Mouse (Mus musculus) olfactory bulb, adult 2 months (tissue): ENCODE data around the gene Sart1. TPM values are rescaled to one million over a fixed set of nuclear protein-coding genes. Genes with fewer than 3 reads are reported as not detected.

Source experiments
- H3K27ac ChIP-seq: fragments of 200-500 bp; 2 replicates; pipeline ENCODE4 v1.5.1; 2012; ENCODE audit warnings: low read depth, low read length; ENCODE audit not compliant: insufficient read depth
- H3K4me1 ChIP-seq: fragments of 200-500 bp; 2 replicates; pipeline ENCODE4 v1.6.1; 2012; ENCODE audit warnings: low read length; ENCODE audit not compliant: control insufficient read depth, insufficient read depth
- H3K4me3 ChIP-seq: fragments of 200-500 bp; 2 replicates; pipeline ENCODE4 v1.5.1; 2012; ENCODE audit warnings: mild to moderate bottlenecking, low read depth, low read length, moderate library complexity; ENCODE audit not compliant: insufficient read depth
- CTCF ChIP-seq: fragments of 200-500 bp; IDR thresholded peaks from 2 replicates; pipeline ENCODE4 v1.5.1; 2012; ENCODE audit warnings: low read depth, mild to moderate bottlenecking, low read length, moderate library complexity; ENCODE audit not compliant: insufficient read depth
- POLR2A ChIP-seq: fragments of 200-500 bp; IDR thresholded peaks from 2 replicates; pipeline ENCODE4 v1.6.1; 2012; ENCODE audit warnings: mild to moderate bottlenecking, low read depth, low read length, moderate library complexity; ENCODE audit not compliant: insufficient read depth
- WGBS: fragments of 180-500 bp; shearing (Covaris S2); methylation state at CpG from one replicate; pipeline ENCODE4 v1.1.7; 2018; 5-methylcytosine and 5-hydroxymethylcytosine counted together
- polyA plus RNA-seq: library from polyadenylated mRNA; stranded (reverse); fragments of >200 nt; gene quantifications from 2 replicates; pipeline ENCODE4 v1.2.4, GENCODE M21; 2012; ENCODE audit warnings: low replicate concordance; ENCODE audit not compliant: missing spikeins, insufficient read depth, insufficient read length

The Sart1 gene
- polyA plus RNA-seq, 1 experiment: not detected

DNA sequence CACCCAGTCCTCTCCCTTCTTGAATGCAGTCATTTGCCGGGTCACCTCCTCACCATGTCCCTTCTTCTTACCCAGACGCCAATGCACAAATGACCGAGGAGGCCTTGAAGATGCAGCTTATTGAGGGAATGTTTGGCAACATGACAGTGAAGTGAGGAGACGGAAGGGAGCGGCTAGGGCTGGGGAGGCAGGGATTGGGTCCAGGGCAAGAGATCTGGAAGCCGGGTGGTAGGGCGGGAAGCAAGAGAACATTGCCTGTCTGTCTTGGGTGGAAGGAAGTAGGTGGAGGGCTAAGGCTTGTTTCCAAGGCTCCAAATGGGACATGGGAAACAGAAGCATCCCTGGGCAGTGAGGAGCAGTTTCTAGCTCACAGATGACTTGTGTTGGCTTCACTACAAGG, 47.1 kb downstream of the Sart1 start:
- TF ChIP-seq CTCF (no peak), POLR2A (no peak)
- H3K27ac ChIP-seq: no peak overlapping the region
- 91% methylated on average over 7 of the region's 7 CpGs for WGBS
- no peaks in the 10 kb centered on the region for H3K4me1 ChIP-seq
- no peak overlapping the region for H3K4me3 ChIP-seq

DNA sequence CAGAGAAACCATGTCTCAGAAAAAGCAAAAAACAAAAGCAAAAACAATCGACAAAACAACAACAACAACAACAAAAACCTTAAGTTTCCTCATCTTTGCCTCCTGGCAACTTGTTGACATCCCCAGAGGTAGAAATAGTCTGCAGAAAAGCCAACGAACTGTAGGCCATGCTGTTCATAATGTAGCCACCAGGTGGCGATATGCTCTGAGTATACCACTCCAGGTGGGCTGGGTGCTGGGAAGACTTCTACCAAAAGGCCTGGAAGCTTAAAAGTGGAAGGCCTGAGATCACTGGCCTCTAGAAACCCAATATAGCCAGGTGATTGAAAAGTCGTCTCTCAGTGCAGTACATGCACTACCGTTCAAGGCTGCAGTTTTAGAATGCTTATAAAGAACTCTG, 50.5 kb downstream of the Sart1 start:
- 25% methylated on average over 5 of the region's 5 CpGs for WGBS
- H3K27ac ChIP-seq: no peak overlapping the region
- H3K4me3 ChIP-seq: no peak overlapping the region
- no peaks in the 10 kb centered on the region for H3K4me1 ChIP-seq
- TF ChIP-seq CTCF (no peak), POLR2A (no peak)

DNA sequence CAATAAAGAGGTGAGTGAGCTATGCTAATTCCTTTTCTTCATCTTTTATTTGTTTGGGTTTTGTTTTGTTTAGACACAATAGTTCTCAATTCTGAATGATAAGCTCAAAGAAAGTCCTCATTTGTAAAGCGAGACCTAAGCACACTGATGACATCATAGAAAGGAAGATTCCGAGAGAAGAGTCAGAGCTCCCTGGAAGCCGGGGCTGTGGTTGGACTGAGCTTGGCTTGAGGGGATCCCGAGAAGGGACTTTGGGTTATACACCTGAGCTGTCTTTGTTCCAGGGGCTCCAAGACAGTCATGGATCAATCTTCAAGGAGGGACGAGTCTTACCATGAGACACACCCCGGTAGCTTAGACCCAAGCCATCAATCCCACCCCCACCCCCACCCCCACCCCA, 53.1 kb downstream of the Sart1 start, which contains the start of gene Catsper1:
Gene Catsper1, plus strand, starts transcription at position 301 of the 400 bp plus-strand sequence.
- WGBS: 89% methylated on average over 6 of the region's 6 CpGs
- peaks cover 3% of the 10 kb centered on the region; the same call in 1 of the 2 replicates for H3K4me1 ChIP-seq

DNA sequence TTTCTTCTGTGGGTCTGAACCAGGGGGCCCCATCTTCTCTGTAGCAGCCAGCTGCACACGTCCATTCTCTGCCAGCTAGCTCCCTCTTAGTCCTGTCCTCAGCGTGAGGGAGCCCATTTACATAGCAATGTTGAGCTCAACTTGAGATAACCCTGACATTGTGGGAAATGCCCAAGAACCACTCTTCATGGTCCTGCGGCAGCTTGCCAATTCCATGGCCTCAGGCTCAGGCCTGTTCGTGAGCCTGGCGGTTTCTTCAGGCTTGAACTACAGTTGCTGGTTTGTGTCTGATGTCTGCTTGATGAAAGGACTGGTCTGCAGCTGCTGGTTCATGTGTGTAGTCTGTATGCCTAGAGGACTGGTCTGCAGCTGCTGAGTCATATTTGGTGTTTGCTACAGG, 53.8 kb downstream of the Sart1 start:
- peaks cover 3% of the 10 kb centered on the region; the same call in 1 of the 2 replicates for H3K4me1 ChIP-seq
- no peak overlapping the region for H3K27ac ChIP-seq
- WGBS: 76% methylated on average over 5 of the region's 5 CpGs
- no peak for TF ChIP-seq CTCF
- no peak for TF ChIP-seq POLR2A
- H3K4me3 ChIP-seq: no peak overlapping the region

More for the DNA sequence above, 53.1 kb downstream of the Sart1 start, which contains the start of gene Catsper1:
- no peak for TF ChIP-seq POLR2A
- Histone ChIP-seq H3K4me3 (no peak within 1 kb of the TSS), H3K27ac (no peak within 1 kb of the TSS)

DNA sequence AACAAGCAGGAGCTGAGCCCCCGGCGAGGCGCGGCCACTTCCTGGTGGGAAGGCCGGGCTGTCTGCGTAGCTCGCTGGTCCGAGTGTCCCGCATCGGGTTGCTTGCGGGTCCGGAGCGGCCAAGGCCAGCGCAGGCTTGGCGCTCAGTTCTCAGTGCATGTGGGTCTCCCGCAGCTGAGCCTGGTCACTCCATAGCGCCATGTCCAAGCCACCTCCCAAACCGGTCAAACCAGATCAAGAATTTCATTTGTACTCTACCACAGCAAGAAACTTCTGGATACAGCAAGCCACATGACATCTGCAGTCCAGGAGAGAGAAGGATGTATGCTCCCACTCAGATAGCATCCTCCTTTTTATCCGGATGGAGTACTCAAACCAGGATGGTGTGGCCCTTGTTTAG, 60.5 kb downstream of the Sart1 start:
- H3K4me3 ChIP-seq: no peak overlapping the region
- 83% methylated on average over 19 of the region's 19 CpGs for WGBS
- TF ChIP-seq CTCF: no peak
- TF ChIP-seq POLR2A: no peak
- H3K4me1 ChIP-seq: peaks cover 8% of the 10 kb centered on the region
- H3K27ac ChIP-seq: no peak overlapping the region

Other genes with a start within 250 kb of the Sart1 start
- gene Pacs1, start 115.6 kb downstream of the Sart1 start, polyA plus RNA-seq: not detected in 2 replicates
- gene Sf3b2, start 93.2 kb downstream of the Sart1 start, polyA plus RNA-seq: not detected in 2 replicates
- not detected in 2 replicates for gene Gal3st3, start 90.4 kb downstream of the Sart1 start, polyA plus RNA-seq
- gene Catsper1, start 53.0 kb downstream of the Sart1 start, polyA plus RNA-seq: not detected in 2 replicates
- gene Cst6, start 39.1 kb downstream of the Sart1 start, polyA plus RNA-seq: not detected in 2 replicates
- not detected in 2 replicates for gene Eif1ad, start 22.0 kb downstream of the Sart1 start, polyA plus RNA-seq
- gene Banf1, start 21.5 kb downstream of the Sart1 start, polyA plus RNA-seq: not detected in 2 replicates
- gene Tsga10ip, start 13.8 kb upstream of the Sart1 start, polyA plus RNA-seq: not detected in 2 replicates
- gene Drap1, start 36.3 kb upstream of the Sart1 start, polyA plus RNA-seq: not detected in 2 replicates
- gene AI837181, start 36.4 kb upstream of the Sart1 start, polyA plus RNA-seq: not detected in 2 replicates
- not detected in 2 replicates for gene Fosl1, start 58.8 kb upstream of the Sart1 start, polyA plus RNA-seq
- not detected in 2 replicates for gene Ccdc85b, start 69.2 kb upstream of the Sart1 start, polyA plus RNA-seq
- not detected in 2 replicates for gene Fibp, start 71.9 kb upstream of the Sart1 start, polyA plus RNA-seq
- not detected in 2 replicates for gene Ctsw, start 79.8 kb upstream of the Sart1 start, polyA plus RNA-seq
- gene Efemp2, start 85.3 kb upstream of the Sart1 start, polyA plus RNA-seq: not detected in 2 replicates
- gene Mus81, start 99.7 kb upstream of the Sart1 start, polyA plus RNA-seq: not detected in 2 replicates
- gene Cfl1, start 101.8 kb upstream of the Sart1 start, polyA plus RNA-seq: 1,186 and 1,283 TPM in 2 replicates
- not detected in 2 replicates for gene 1700020D05Rik, start 115.1 kb upstream of the Sart1 start, polyA plus RNA-seq
- gene Snx32, start 121.8 kb upstream of the Sart1 start, polyA plus RNA-seq: not detected in 2 replicates
- gene Ovol1, start 171.9 kb upstream of the Sart1 start, polyA plus RNA-seq: not detected in 2 replicates
- gene Ap5b1, start 179.3 kb upstream of the Sart1 start, polyA plus RNA-seq: not detected in 2 replicates
- gene Rnaseh2c, start 213.2 kb upstream of the Sart1 start, polyA plus RNA-seq: not detected in 2 replicates
- not detected in 2 replicates for gene Kat5, start 221.5 kb upstream of the Sart1 start, polyA plus RNA-seq
- gene Rela, start 248.8 kb upstream of the Sart1 start, polyA plus RNA-seq: not detected in 2 replicates